Mouse (Mus musculus): ENCODE results near the gene Dnajb12.

GRCm38 (mm10) chr10:59909357-59909847 lies 30.0 kb downstream of the Dnajb12 start:
- no peak for TF ChIP-seq CTCF (IDR thresholded peaks at IDR 0.05; ENCODE audit: extremely low read depth, insufficient read length, insufficient replicate concordance, low read depth, low read length)
- TF ChIP-seq POLR2A (IDR thresholded peaks at IDR 0.05; ENCODE audit: low read depth, low read length), result no peak
